Mouse (Mus musculus) C3H10T1/2 (cell line): ENCODE data around the gene Plscr5. TPM values are rescaled to one million over a fixed set of nuclear protein-coding genes. Genes with fewer than 3 reads are reported as not detected.

Experiments used
- polyA plus RNA-seq, 2 experiments: library from polyadenylated mRNA; unstranded; fragments of >200 nt; fragmentation: generic; extraction: Trizol; gene quantifications; one replicate each; pipeline ENCODE4 v1.2.1; 2012; ENCODE audit warnings: missing spikeins in 2 of 2

Plscr5 gene
- polyA plus RNA-seq: not detected

DNA sequence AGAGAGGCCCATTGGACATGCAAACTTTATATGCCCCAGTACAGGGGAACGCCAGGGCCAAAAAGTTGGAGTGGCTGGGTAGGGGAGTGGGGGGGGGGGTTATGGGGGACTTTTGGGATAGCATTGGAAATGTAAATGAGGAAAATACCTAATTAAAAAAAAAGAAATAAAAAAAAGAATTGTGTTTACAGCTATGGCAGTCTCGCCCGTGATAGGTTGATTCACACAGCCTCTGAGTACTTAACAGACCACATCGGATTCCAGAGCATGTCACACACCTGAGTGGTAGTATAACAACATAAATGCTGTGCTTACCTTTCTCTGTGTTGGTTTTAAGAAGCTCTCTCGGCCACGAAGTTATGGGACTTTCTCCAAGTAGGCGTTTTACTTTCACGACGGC, at the start of gene Plscr5:
Gene Plscr5, plus strand, starts transcription at position 301 of the 400 bp plus-strand sequence.

DNA sequence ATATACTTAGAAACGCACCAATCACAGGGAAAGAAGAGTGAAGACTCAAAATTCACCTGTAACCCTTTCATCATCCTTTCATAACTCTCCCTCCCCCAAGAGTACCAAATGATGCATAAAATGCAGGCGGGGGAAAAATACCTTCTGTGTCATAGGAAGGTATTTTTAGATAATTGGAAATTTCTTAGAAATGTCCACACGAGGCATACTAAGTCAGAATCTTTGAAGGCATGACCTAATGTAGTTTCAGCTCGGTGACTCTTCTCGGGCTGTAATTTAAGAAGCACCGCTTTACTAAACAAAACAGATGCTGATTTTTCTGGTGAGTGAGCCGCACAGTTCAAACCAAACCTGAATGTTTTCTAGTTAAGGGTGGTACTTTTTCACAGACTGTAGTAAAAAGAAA, 56.7 kb downstream of the Plscr5 start, which contains the start of gene Plscr1:
Gene Plscr1, plus strand, starts transcription at position 304 of the 406 bp plus-strand sequence.

Other genes with a start within 250 kb of the Plscr5 start
- gene Plscr1, start 56.8 kb downstream of the Plscr5 start, polyA plus RNA-seq: 10 to 100 TPM in 1 of 2 experiments, 1 to 10 TPM in 1; 5.2 to 24.7 TPM
- 1 to 10 TPM in 1 of 2 experiments, under 1 TPM in 1; 0.32 to 8.9 TPM for gene Plscr2, start 82.7 kb downstream of the Plscr5 start, polyA plus RNA-seq
- under 1 TPM in 1 of 2 experiments, not detected in 1; 0.12 TPM for gene 1700057G04Rik, start 116.4 kb downstream of the Plscr5 start, polyA plus RNA-seq